Mouse (Mus musculus): ENCODE results near the gene Vwf. TPM values are rescaled to one million over a fixed set of nuclear protein-coding genes. Genes with fewer than 3 reads are reported as not detected.

Gene Vwf
- total RNA-seq, 2 experiments from 2014 or later: 13.2 to 23.5 TPM

DNA sequence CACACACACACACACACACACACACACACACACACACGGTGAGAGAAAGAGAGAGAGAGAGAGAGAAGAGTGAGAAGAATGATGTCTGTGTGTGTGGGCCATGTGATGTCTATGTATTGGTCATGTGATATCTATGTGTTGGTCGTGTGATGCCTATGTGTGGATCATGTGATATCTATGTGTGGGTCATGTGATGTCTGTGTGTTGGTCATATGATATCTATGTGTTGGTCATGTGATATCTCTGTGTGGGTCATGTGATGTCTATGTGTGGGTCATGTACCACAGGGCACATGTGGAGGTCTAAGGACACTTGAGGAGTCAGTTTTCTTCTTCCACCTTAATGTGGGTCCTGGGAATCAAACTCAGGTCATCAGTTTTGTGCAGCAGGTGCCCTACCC lies 33.3 kb downstream of the Vwf start:
- no peak for TF ChIP-seq CTCF (conservative IDR thresholded peaks at IDR 0.05)
- no peak overlapping the region for H3K27ac ChIP-seq
- DNase-seq (ENCODE audit: low spot score in 2 of 2): no peak
- no peak overlapping the region for H3K4me3 ChIP-seq

GRCm38 (mm10) chr6:125583666-125584065 lies 37.1 kb downstream of the Vwf start:
- H3K4me3 ChIP-seq: no peak overlapping the region
- no peak overlapping the region for H3K27ac ChIP-seq
- no peak for TF ChIP-seq CTCF (conservative IDR thresholded peaks at IDR 0.05)
- DNase-seq (ENCODE audit: low spot score in 2 of 2): no peak

GRCm38 (mm10) chr6:125584266-125584665 lies 37.7 kb downstream of the Vwf start:
- DNase-seq (ENCODE audit: low spot score in 2 of 2): no peak
- Histone ChIP-seq H3K27ac (no peak overlapping the region), H3K4me3 (no peak overlapping the region)
- TF ChIP-seq CTCF (conservative IDR thresholded peaks at IDR 0.05): no peak

- Histone ChIP-seq H3K4me3 (no peak overlapping the region), H3K27ac (no peak overlapping the region)
- TF ChIP-seq CTCF (conservative IDR thresholded peaks at IDR 0.05): no peak
- DNase-seq (ENCODE audit: low spot score in 2 of 2): no peak
Measured at GRCm38 (mm10) chr6:125585579-125585978, 39.0 kb downstream of the Vwf start.

GRCm38 (mm10) chr6:125586042-125586566 lies 39.5 kb downstream of the Vwf start:
- DNase-seq (ENCODE audit: low spot score in 2 of 2): no peak
- Histone ChIP-seq H3K4me3 (no peak overlapping the region), H3K27ac (no peak overlapping the region)
- no peak for TF ChIP-seq CTCF (conservative IDR thresholded peaks at IDR 0.05)

GRCm38 (mm10) chr6:125588241-125588640 lies 41.7 kb downstream of the Vwf start:
- TF ChIP-seq CTCF (conservative IDR thresholded peaks at IDR 0.05): peak; percentile 43
- Histone ChIP-seq H3K4me3 (no peak overlapping the region), H3K27ac (no peak overlapping the region)
- DNase-seq (ENCODE audit: low spot score in 2 of 2): no peak

DNA sequence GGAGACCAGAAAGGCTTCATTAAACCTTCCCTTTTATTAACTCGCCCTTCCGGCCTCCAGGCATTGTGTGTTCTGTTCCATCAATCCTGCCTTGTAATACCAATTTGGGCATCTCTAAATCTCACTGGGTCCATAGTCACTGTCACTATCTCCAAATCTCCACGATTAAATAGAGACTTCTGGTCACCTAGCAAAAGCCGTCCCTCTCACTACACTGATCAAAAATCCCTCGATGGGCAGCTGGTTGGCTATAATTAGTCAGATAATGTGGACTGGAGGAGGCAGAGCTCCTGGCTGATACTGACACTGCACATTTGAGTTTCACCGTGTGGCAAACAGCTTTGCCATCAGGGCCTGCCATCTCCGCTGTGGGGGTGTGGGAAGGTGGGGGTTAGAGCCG lies 42.5 kb downstream of the Vwf start:
- Histone ChIP-seq H3K27ac (no peak overlapping the region), H3K4me3 (no peak overlapping the region)
- no peak for TF ChIP-seq CTCF (conservative IDR thresholded peaks at IDR 0.05)
- no peak for DNase-seq (ENCODE audit: low spot score in 2 of 2)

- Histone ChIP-seq H3K27ac (no peak overlapping the region), H3K4me3 (no peak overlapping the region)
- no peak for DNase-seq (ENCODE audit: low spot score in 2 of 2)
- TF ChIP-seq CTCF (conservative IDR thresholded peaks at IDR 0.05): no peak
Measured at GRCm38 (mm10) chr6:125590056-125590455, 43.5 kb downstream of the Vwf start.

DNA sequence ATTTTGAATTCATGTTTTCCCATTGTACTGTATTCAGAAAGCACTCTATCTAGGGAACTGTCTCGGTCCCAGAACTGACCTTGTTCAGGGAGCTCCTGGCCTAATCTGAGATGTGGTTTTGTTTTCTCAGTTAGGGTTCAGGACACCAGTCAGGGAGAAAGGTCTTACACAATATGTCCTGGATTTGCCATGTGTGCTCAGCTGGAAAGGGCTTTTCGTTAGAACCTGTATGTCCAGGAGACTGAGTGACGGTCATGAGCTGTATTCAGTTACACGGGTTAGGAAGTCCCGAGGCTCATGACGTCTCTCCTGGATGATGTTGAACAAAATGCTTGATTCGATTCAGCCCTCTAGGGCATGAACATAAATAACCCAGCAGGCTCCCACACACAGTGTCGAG lies 43.9 kb downstream of the Vwf start:
- Histone ChIP-seq H3K27ac (no peak overlapping the region), H3K4me3 (no peak overlapping the region)
- no peak for DNase-seq (ENCODE audit: low spot score in 2 of 2)
- TF ChIP-seq CTCF (conservative IDR thresholded peaks at IDR 0.05): no peak

GRCm38 (mm10) chr6:125591652-125592385 lies 45.2 kb downstream of the Vwf start:
- no peak for TF ChIP-seq CTCF (conservative IDR thresholded peaks at IDR 0.05)
- Histone ChIP-seq H3K27ac (no peak overlapping the region), H3K4me3 (no peak overlapping the region)
- no peak for DNase-seq (ENCODE audit: low spot score in 2 of 2)

DNA sequence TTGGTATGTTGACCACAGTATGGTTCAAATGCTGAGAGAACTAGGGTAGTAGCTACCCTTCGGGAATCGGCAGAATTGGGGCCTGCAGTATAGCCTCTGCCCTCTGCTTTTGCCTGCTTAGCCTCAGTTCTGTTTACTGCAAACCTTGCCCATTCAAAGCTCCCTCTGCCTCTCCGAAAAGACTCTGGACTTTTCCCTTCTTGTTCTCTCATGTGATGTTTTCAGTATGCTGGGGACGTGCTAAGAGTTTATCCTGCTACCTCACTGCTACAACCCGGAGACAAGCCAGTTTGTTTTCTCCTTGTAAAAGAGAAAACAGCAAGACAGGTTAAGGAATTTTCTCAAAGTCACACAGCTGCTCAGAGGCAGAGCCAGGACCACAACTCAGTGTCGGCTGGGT lies 46.0 kb downstream of the Vwf start:
- DNase-seq (ENCODE audit: low spot score in 2 of 2): no peak
- H3K4me3 ChIP-seq: no peak overlapping the region
- TF ChIP-seq CTCF (conservative IDR thresholded peaks at IDR 0.05): no peak
- no peak overlapping the region for H3K27ac ChIP-seq

DNA sequence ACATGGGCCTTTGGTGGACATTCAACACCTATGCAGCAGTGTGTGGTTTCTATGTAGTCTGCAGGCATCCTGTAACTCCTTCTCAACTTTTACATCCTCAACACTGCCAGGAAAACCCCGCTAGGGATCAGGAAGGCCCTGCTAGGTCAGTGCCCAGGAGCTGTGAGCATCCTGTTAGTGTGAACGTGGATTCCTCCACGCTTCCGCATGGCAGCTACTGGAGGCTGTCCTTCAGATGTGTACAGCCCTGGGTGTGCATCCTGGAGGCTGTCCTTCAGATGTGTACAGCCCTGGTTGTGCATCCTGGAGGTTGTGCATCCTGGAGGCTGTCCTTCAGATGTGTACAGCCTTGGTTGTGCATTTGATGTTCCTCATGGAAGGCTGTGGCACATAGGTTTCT lies 47.7 kb downstream of the Vwf start:
- DNase-seq (ENCODE audit: low spot score in 2 of 2): no peak
- no peak for TF ChIP-seq CTCF (conservative IDR thresholded peaks at IDR 0.05)
- Histone ChIP-seq H3K27ac (no peak overlapping the region), H3K4me3 (no peak overlapping the region)

DNA sequence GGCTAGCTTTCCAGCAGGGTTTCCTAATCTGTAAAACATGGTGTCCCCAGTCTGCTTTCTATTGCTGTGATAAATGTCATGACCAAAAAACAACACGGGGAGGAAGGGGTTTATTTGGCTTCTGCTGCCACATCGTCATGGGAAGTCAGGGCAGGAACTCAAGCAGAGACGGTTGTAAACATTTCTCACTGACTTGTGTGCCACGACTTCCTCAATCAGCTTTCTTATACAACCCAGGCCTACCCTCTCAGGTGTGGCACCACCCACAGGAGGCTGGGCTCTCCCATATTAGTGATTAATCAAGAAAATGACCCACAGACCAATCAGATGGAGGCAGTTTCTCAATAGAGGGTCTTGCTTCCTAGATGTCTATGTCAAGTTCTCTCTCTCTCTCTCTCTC lies 48.3 kb downstream of the Vwf start:
- no peak for TF ChIP-seq CTCF (conservative IDR thresholded peaks at IDR 0.05)
- Histone ChIP-seq H3K27ac (no peak overlapping the region), H3K4me3 (no peak overlapping the region)
- DNase-seq (ENCODE audit: low spot score in 2 of 2): no peak

- H3K27ac ChIP-seq: no peak overlapping the region
- TF ChIP-seq CTCF (conservative IDR thresholded peaks at IDR 0.05): no peak
- DNase-seq (ENCODE audit: low spot score in 2 of 2): no peak
- H3K4me3 ChIP-seq: no peak overlapping the region
Measured at GRCm38 (mm10) chr6:125596701-125597318, 50.2 kb downstream of the Vwf start.
